Mouse (Mus musculus): ENCODE measurements around the gene Olfr323.

DNA sequence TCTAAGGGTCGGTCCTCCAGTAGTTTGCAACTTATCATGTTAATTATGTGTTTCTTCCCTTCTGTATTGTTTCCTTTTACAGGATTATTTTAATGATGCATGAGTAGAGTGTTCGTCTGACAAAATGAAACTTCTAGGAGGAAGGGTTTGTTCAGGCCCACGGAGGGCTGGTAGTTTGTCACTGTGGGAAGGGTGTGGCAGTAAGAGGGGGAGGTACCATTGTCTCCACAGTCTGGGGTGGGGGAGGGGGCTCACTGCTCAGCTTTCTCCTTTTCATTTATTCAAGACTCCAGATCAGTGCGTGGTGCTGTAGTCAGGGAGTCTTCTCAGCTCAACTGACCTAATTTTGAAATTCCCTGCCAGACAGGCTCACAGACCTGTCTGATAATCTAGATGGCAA lies 4.2 kb downstream of the Olfr323 start:
- TF ChIP-seq POLR2AphosphoS5 (IDR thresholded peaks at IDR 0.05; ENCODE audit: insufficient replicate concordance, low read depth, low read length), result no peak
- no peak for TF ChIP-seq CTCF (IDR thresholded peaks at IDR 0.05; ENCODE audit: low read depth, low read length)
- TF ChIP-seq TAL1 (conservative IDR thresholded peaks at IDR 0.05; ENCODE audit: low read depth, low read length), result no peak
- no peak for TF ChIP-seq GATA1 (IDR thresholded peaks at IDR 0.05; ENCODE audit: borderline replicate concordance, low read length)

Data from G1E (cell line).